Mouse (Mus musculus) heart, postnatal 36 days (tissue): ENCODE measurements around the gene Taar7b. TPM values are rescaled to one million over a fixed set of nuclear protein-coding genes. Genes with fewer than 3 reads are reported as not detected.

Experiments
- DNase-seq, 2 experiments: peaks; one replicate each; pipeline ENCODE4 v3.0.0; 2021 to 2022
- intact Hi-C: fragments of 180-260 bp; cut with DNase I; formaldehyde crosslinking; loops from one replicate; pipeline ENCODE4 v1.15.1; 2025
- total RNA-seq, 2 experiments: library from RNA; stranded (reverse); gene quantifications; 2 replicates each; pipeline ENCODE4 v1.2.3; 2021

Gene Taar7b
- total RNA-seq, 2 experiments from 2014 or later = not detected

GRCm38 (mm10) chr10:24049210-24049609, 49.5 kb downstream of the Taar7b start, which contains the start of gene Taar7f:
Taar7f (plus strand) TSS chr10:24049510.
- intact Hi-C loops = no loop called here
- DNase-seq = no peak

Other genes with a start within 250 kb of the Taar7b start
- 100 to 1,000 TPM; 199 to 263 TPM for gene Rps12, start 212.7 kb upstream of the Taar7b start, total RNA-seq
- 1 to 10 TPM; 6.3 to 8.0 TPM for gene Slc18b1, start 203.0 kb upstream of the Taar7b start, total RNA-seq
- gene Vnn3, start 148.5 kb upstream of the Taar7b start, total RNA-seq = under 1 TPM in 1 of 2 experiments, not detected in 1; 0.28 TPM
- gene Vnn1, start 105.3 kb upstream of the Taar7b start, total RNA-seq = under 1 TPM; 0.51 to 0.83 TPM
- not detected for gene Taar1, start 79.6 kb upstream of the Taar7b start, total RNA-seq
- gene Taar2, start 61.4 kb upstream of the Taar7b start, total RNA-seq = not detected
- not detected for gene Taar3, start 50.4 kb upstream of the Taar7b start, total RNA-seq
- not detected for gene Taar4, start 39.4 kb upstream of the Taar7b start, total RNA-seq
- not detected for gene Taar5, start 29.2 kb upstream of the Taar7b start, total RNA-seq
- gene Taar6, start 14.3 kb upstream of the Taar7b start, total RNA-seq = not detected
- not detected for gene Taar7a, start 6.5 kb upstream of the Taar7b start, total RNA-seq
- gene Taar7d, start 27.3 kb downstream of the Taar7b start, total RNA-seq = not detected
- gene Taar7e, start 37.7 kb downstream of the Taar7b start, total RNA-seq = not detected
- not detected for gene Taar7f, start 49.6 kb downstream of the Taar7b start, total RNA-seq
- gene Taar8a, start 76.6 kb downstream of the Taar7b start, total RNA-seq = not detected
- not detected for gene Taar8b, start 92.4 kb downstream of the Taar7b start, total RNA-seq
- gene Taar8c, start 102.0 kb downstream of the Taar7b start, total RNA-seq = not detected
- gene Taar9, start 109.6 kb downstream of the Taar7b start, total RNA-seq = not detected
- gene Stx7, start 149.4 kb downstream of the Taar7b start, total RNA-seq = 10 to 100 TPM; 41.6 to 46.6 TPM
- under 1 TPM; 0.11 to 0.30 TPM for gene Moxd1, start 223.6 kb downstream of the Taar7b start, total RNA-seq